Mouse (Mus musculus) forebrain, postnatal 0 days (tissue): ENCODE data around the gene Fam189a1. TPM values are rescaled to one million over a fixed set of nuclear protein-coding genes. Genes with fewer than 3 reads are reported as not detected.

ENCODE experiments used
- ATAC-seq: fragments of 200-750 bp; cut with Nextera tagmentation; 2 replicates; pipeline ENCODE4 v1.8.0; 2017; ENCODE audit warnings: mild to moderate bottlenecking, moderate library complexity
- DNase-seq: peaks from one replicate; pipeline ENCODE4 v3.0.0-alpha.2; 2015
- H3K27ac ChIP-seq: fragments of 300-500 bp; sonication (generic); 2 replicates; pipeline ENCODE4 v1.5.1; 2014; ENCODE audit warnings: low read depth, mild to moderate bottlenecking, antibody characterized with exemption, low read length, moderate library complexity, mixed read lengths
- H3K27me3 ChIP-seq: fragments of 300-500 bp; sonication (generic); 2 replicates; pipeline ENCODE4 v1.6.1; 2014; ENCODE audit warnings: mild to moderate bottlenecking, low read length, mixed read lengths; ENCODE audit not compliant: insufficient read depth
- H3K36me3 ChIP-seq: fragments of 300-500 bp; sonication (generic); 2 replicates; pipeline ENCODE4 v1.6.1; 2014; ENCODE audit warnings: mild to moderate bottlenecking, moderate library complexity; ENCODE audit not compliant: insufficient read depth
- H3K4me1 ChIP-seq: fragments of 300-500 bp; sonication (generic); 2 replicates; pipeline ENCODE4 v1.6.1; 2014; ENCODE audit warnings: antibody characterized with exemption; ENCODE audit not compliant: insufficient read depth
- H3K4me2 ChIP-seq: fragments of 300-500 bp; sonication (generic); 2 replicates; pipeline ENCODE4 v1.6.1; 2014; ENCODE audit warnings: low read depth, mild to moderate bottlenecking, moderate library complexity
- H3K4me3 ChIP-seq: fragments of 300-500 bp; sonication (generic); 2 replicates; pipeline ENCODE4 v1.5.1; 2014; ENCODE audit warnings: low read depth, low read length, mixed read lengths
- H3K9ac ChIP-seq: fragments of 300-500 bp; sonication (generic); 2 replicates; pipeline ENCODE4 v1.6.1; 2014; ENCODE audit warnings: mild to moderate bottlenecking
- H3K9me3 ChIP-seq: fragments of 300-500 bp; sonication (generic); 2 replicates; pipeline ENCODE4 v1.6.1; 2016; ENCODE audit warnings: low read length
- CTCF ChIP-seq: sonication (generic); IDR thresholded peaks from 2 replicates; pipeline ENCODE4 v1.5.1; 2016; ENCODE audit warnings: antibody characterized with exemption, control low read depth, low read depth
- WGBS: fragments of 180-500 bp; shearing (Covaris S2); extraction: QIAGEN DNeasy Blood & Tissue Kit; methylation state at CpG from one replicate; pipeline ENCODE4 v1.1.7; 2014; 5-methylcytosine and 5-hydroxymethylcytosine counted together
- polyA plus RNA-seq: library from polyadenylated mRNA; unstranded; fragments of >200 nt; fragmentation: Nextera tagmentation; extraction: Ambion mirVana; gene quantifications from 2 replicates; pipeline ENCODE4 v1.2.1, GENCODE M21; 2015
- total RNA-seq: library from RNA; depleted of rRNA; stranded (reverse); fragments of >200 nt; gene quantifications from 2 replicates; pipeline ENCODE4 v1.2.3, GENCODE M21; 2014

The Fam189a1 gene
- total and polyA plus RNA-seq, 2 experiments from 2014 or later, result 15.2 to 20.8 TPM

GRCm38 (mm10) chr7:65064638-65065037, 91.7 kb downstream of the Fam189a1 start:
- Histone ChIP-seq H3K4me1 (no peaks in the 10 kb centered on the region), H3K9ac (no peak overlapping the region), H3K36me3 (no peaks in the 10 kb centered on the region), H3K4me3 (no peak overlapping the region), H3K4me2 (no peak overlapping the region), H3K27ac (no peak overlapping the region), H3K27me3 (no peaks in the 10 kb centered on the region), H3K9me3 (no peaks in the 10 kb centered on the region)
- no peak for DNase-seq
- WGBS, result 27% methylated on average over 5 of the region's 5 CpGs
- ATAC-seq, result no peak
- no peak for TF ChIP-seq CTCF

GRCm38 (mm10) chr7:65064096-65064495, 92.3 kb downstream of the Fam189a1 start:
- ATAC-seq (no peak), DNase-seq (no peak)
- H3K4me2 ChIP-seq, result no peak overlapping the region
- no peak overlapping the region for H3K9ac ChIP-seq
- no peaks in the 10 kb centered on the region for H3K27me3 ChIP-seq
- H3K4me1 ChIP-seq, result no peaks in the 10 kb centered on the region
- WGBS, result 16% methylated on average over 3 of the region's 3 CpGs
- H3K36me3 ChIP-seq, result no peaks in the 10 kb centered on the region
- H3K4me3 ChIP-seq, result no peak overlapping the region
- no peak for TF ChIP-seq CTCF
- no peak overlapping the region for H3K27ac ChIP-seq
- no peaks in the 10 kb centered on the region for H3K9me3 ChIP-seq

GRCm38 (mm10) chr7:65060163-65060799, 96.1 kb downstream of the Fam189a1 start:
- no peak overlapping the region for H3K9ac ChIP-seq
- H3K4me1 ChIP-seq, result no peaks in the 10 kb centered on the region
- TF ChIP-seq CTCF, result no peak
- H3K4me2 ChIP-seq, result no peak overlapping the region
- no peak overlapping the region for H3K4me3 ChIP-seq
- no peaks in the 10 kb centered on the region for H3K36me3 ChIP-seq
- ATAC-seq (peak; percentile 74), DNase-seq (peak; percentile 47)
- no peaks in the 10 kb centered on the region for H3K27me3 ChIP-seq
- no peaks in the 10 kb centered on the region for H3K9me3 ChIP-seq
- no peak overlapping the region for H3K27ac ChIP-seq
- 37% methylated on average over 7 of the region's 7 CpGs for WGBS

- DNase-seq, result peak; percentile 27
- H3K4me3 ChIP-seq, result no peak overlapping the region
- no peaks in the 10 kb centered on the region for H3K27me3 ChIP-seq
- H3K9me3 ChIP-seq, result no peaks in the 10 kb centered on the region
- peak; percentile 61 for ATAC-seq
- no peak overlapping the region for H3K27ac ChIP-seq
- TF ChIP-seq CTCF, result no peak
- WGBS, result 26% methylated on average over 6 of the region's 6 CpGs
- no peak overlapping the region for H3K4me2 ChIP-seq
- H3K4me1 ChIP-seq, result no peaks in the 10 kb centered on the region
- H3K9ac ChIP-seq, result no peak overlapping the region
- H3K36me3 ChIP-seq, result no peaks in the 10 kb centered on the region
These were observed 99.5 kb downstream of the Fam189a1 start for GRCm38 (mm10) chr7:65056864-65057263.

- no peak overlapping the region for H3K27ac ChIP-seq
- H3K4me3 ChIP-seq, result no peak overlapping the region
- H3K4me1 ChIP-seq, result no peaks in the 10 kb centered on the region
- ATAC-seq (no peak), DNase-seq (no peak)
- no peak for TF ChIP-seq CTCF
- no peaks in the 10 kb centered on the region for H3K36me3 ChIP-seq
- no peak overlapping the region for H3K9ac ChIP-seq
- no peak overlapping the region for H3K4me2 ChIP-seq
- no peaks in the 10 kb centered on the region for H3K9me3 ChIP-seq
- WGBS, result 79% methylated on average over 1 of the region's 1 CpGs
- H3K27me3 ChIP-seq, result no peaks in the 10 kb centered on the region
These were observed 104.4 kb downstream of the Fam189a1 start for GRCm38 (mm10) chr7:65051986-65052385.

GRCm38 (mm10) chr7:65049236-65049954, 107.0 kb downstream of the Fam189a1 start:
- no peaks in the 10 kb centered on the region for H3K36me3 ChIP-seq
- no peaks in the 10 kb centered on the region for H3K27me3 ChIP-seq
- no peak overlapping the region for H3K9ac ChIP-seq
- H3K4me3 ChIP-seq, result no peak overlapping the region
- WGBS, result 88% methylated on average over 18 of the region's 18 CpGs
- H3K4me2 ChIP-seq, result no peak overlapping the region
- no peak for ATAC-seq
- no peak for DNase-seq
- H3K4me1 ChIP-seq, result no peaks in the 10 kb centered on the region
- no peak overlapping the region for H3K27ac ChIP-seq
- TF ChIP-seq CTCF, result no peak
- H3K9me3 ChIP-seq, result no peaks in the 10 kb centered on the region

GRCm38 (mm10) chr7:65047700-65048099, 108.7 kb downstream of the Fam189a1 start:
- H3K9me3 ChIP-seq, result no peaks in the 10 kb centered on the region
- H3K4me2 ChIP-seq, result no peak overlapping the region
- TF ChIP-seq CTCF, result no peak
- WGBS, result 76% methylated on average over 5 of the region's 5 CpGs
- no peaks in the 10 kb centered on the region for H3K4me1 ChIP-seq
- ATAC-seq (no peak), DNase-seq (no peak)
- H3K36me3 ChIP-seq, result no peaks in the 10 kb centered on the region
- H3K9ac ChIP-seq, result no peak overlapping the region
- H3K4me3 ChIP-seq, result no peak overlapping the region
- no peaks in the 10 kb centered on the region for H3K27me3 ChIP-seq
- no peak overlapping the region for H3K27ac ChIP-seq
